Mouse (Mus musculus) limb, embryonic 14.5 days (tissue): ENCODE measurements around the gene Baiap2. TPM values are rescaled to one million over a fixed set of nuclear protein-coding genes. Genes with fewer than 3 reads are reported as not detected.
A peak's percentile ranks its signal among the peaks of the same experiment; 100 is the strongest.

Source experiments
- ATAC-seq: fragments of 200-750 bp; cut with Nextera tagmentation; 2 replicates; pipeline ENCODE4 v1.8.0; 2017; ENCODE audit warnings: low read depth, moderate number of reproducible peaks, moderate TSS enrichment; ENCODE audit not compliant: low FRiP score
- DNase-seq: peaks from one replicate; pipeline ENCODE4 v3.0.0-alpha.2; 2015; ENCODE audit warnings: low spot score
- H3K27ac ChIP-seq: fragments of 300-500 bp; sonication (generic); replicated peaks from 2 replicates; pipeline ENCODE4 v1.5.1; 2014; ENCODE audit warnings: low read depth, mild to moderate bottlenecking, low read length, moderate library complexity, mixed read lengths
- H3K27me3 ChIP-seq: fragments of 300-500 bp; sonication (generic); 2 replicates; pipeline ENCODE4 v1.6.1; 2014; ENCODE audit warnings: low read length, mixed read lengths; ENCODE audit not compliant: control insufficient read depth, insufficient read depth
- H3K36me3 ChIP-seq: fragments of 300-500 bp; sonication (generic); 2 replicates; pipeline ENCODE4 v1.6.1; 2014; ENCODE audit warnings: mild to moderate bottlenecking, low read length, moderate library complexity, mixed read lengths; ENCODE audit not compliant: control insufficient read depth, insufficient read depth
- H3K4me1 ChIP-seq: fragments of 300-500 bp; sonication (generic); 2 replicates; pipeline ENCODE4 v1.6.1; 2014; ENCODE audit warnings: antibody characterized with exemption, low read length, mixed read lengths; ENCODE audit not compliant: control insufficient read depth, insufficient read depth
- H3K4me2 ChIP-seq: fragments of 300-500 bp; sonication (generic); replicated peaks from 2 replicates; pipeline ENCODE4 v1.6.1; 2014; ENCODE audit warnings: low read depth, mild to moderate bottlenecking, low read length, moderate library complexity; ENCODE audit not compliant: severe bottlenecking
- H3K4me3 ChIP-seq: fragments of 300-500 bp; sonication (generic); replicated peaks from 2 replicates; pipeline ENCODE4 v1.5.1; 2014; ENCODE audit warnings: low read length
- H3K9ac ChIP-seq: fragments of 300-500 bp; sonication (generic); 2 replicates; pipeline ENCODE4 v1.6.1; 2014; ENCODE audit warnings: mild to moderate bottlenecking, low read depth, low read length, moderate library complexity; ENCODE audit not compliant: severe bottlenecking
- H3K9me3 ChIP-seq: fragments of 300-500 bp; sonication (generic); 2 replicates; pipeline ENCODE4 v1.6.1; 2016; ENCODE audit warnings: low read length; ENCODE audit not compliant: control insufficient read depth
- POLR2A ChIP-seq: fragments of 200-500 bp; IDR thresholded peaks from 2 replicates; pipeline ENCODE4 v1.8.0; 2012; ENCODE audit warnings: inconsistent platforms, mild to moderate bottlenecking, moderate library complexity, borderline replicate concordance; ENCODE audit not compliant: insufficient read depth, insufficient read length; ENCODE audit errors: extremely low read depth
- WGBS: fragments of 180-500 bp; shearing (Covaris S2); extraction: QIAGEN DNeasy Blood & Tissue Kit; methylation state at CpG from one replicate; pipeline ENCODE4 v1.1.7; 2014; 5-methylcytosine and 5-hydroxymethylcytosine counted together
- polyA plus RNA-seq, 2 experiments: library from polyadenylated mRNA; depleted of rRNA in 1 of 2; stranded (reverse) in 1 of 2; unstranded in 1 of 2; fragments of >200 nt; fragmentation: Nextera tagmentation in 1 of 2; extraction: Ambion mirVana in 1 of 2; gene quantifications; 2 replicates each; pipeline versions ENCODE4 v1.2.1 to v1.2.3; 2012 to 2014

Baiap2 gene
- polyA plus RNA-seq, 2 experiments, result 28.1 to 29.5 TPM

DNA sequence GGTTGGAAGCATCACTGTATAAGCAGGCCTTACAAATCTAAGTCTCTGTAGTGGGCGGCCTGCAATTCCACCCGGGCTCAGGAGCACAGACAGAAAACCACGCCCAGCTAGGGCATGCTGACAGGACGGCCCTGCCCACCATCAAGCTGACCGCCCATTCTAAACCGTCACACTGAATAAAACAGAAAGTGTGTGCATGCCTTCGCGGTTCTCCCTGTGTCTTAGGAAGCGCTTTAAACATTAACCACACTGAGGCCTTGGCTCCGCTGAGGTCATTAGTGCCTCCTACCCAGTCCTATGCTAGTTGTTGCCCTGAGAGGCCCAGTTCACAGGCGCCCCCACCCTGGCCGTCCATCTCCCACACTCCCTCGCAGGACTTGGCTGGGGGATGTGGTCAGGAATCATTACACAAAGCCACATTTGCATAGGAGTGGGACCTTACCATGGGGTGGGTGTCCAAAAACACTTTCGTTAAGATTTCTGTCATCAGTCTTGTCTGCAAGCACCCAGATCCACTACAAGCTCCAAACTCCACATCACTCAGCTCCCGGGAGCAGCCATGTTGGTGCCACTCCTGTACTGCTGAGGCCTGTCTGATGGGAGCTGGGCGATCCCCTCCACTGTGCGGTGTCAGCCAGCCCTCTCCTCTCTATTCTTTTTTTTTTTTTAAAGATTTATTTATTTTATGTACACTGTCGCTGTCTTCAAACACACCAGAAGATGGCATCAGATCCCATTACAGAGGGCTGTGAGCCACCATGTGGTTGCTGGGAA lies 85.9 kb downstream of the Baiap2 start:
- H3K9ac ChIP-seq, result no peak overlapping the region
- no peaks in the 10 kb centered on the region for H3K36me3 ChIP-seq
- H3K9me3 ChIP-seq, result no peaks in the 10 kb centered on the region
- no peak for TF ChIP-seq POLR2A
- no peaks in the 10 kb centered on the region for H3K27me3 ChIP-seq
- WGBS, result 82% methylated on average over 18 of the region's 18 CpGs
- no peak overlapping the region for H3K4me3 ChIP-seq
- H3K4me1 ChIP-seq, result no peaks in the 10 kb centered on the region
- no peak overlapping the region for H3K27ac ChIP-seq
- no peak for ATAC-seq
- no peak for DNase-seq
- no peak overlapping the region for H3K4me2 ChIP-seq

DNA sequence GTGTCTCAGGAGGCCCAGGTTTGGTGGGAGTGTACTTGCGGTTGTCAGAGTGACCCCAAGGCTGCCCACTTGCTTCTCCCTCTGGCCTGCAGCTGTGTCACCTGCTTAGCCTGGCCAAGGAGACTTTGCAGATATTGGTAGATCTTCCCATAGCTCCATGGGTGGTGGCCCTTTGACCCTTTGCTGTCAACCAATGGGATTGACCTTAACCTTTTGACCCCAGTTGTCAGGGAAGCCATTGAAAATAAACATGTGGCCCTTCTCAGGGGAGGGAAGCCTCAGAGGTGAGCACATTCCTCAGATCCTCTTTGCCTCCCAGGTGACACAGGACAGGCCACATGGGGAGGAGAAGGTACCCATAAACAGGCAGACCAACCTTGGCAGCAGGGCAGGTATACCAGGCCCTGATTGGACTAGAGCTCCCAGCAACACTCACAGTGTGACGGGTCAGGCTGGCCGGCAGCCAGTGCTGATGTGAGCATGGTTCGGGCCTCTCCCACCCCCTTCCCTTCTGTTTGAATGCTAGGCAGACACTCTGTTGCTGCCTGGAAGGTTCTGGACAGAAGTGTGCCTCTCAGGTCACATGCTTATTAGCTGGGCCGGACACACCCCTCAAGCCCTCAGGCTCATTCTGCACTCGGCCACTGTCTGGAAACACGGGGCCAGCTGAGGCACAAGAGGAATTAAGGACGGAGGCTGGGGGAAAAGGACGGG lies 87.0 kb downstream of the Baiap2 start:
- DNase-seq (no peak), ATAC-seq (no peak)
- H3K4me3 ChIP-seq, result no peak overlapping the region
- no peaks in the 10 kb centered on the region for H3K27me3 ChIP-seq
- H3K4me2 ChIP-seq, result no peak overlapping the region
- H3K27ac ChIP-seq, result no peak overlapping the region
- no peaks in the 10 kb centered on the region for H3K36me3 ChIP-seq
- no peak overlapping the region for H3K9ac ChIP-seq
- H3K4me1 ChIP-seq, result no peaks in the 10 kb centered on the region
- 48% methylated on average over 9 of the region's 9 CpGs for WGBS
- H3K9me3 ChIP-seq, result no peaks in the 10 kb centered on the region
- no peak for TF ChIP-seq POLR2A

DNA sequence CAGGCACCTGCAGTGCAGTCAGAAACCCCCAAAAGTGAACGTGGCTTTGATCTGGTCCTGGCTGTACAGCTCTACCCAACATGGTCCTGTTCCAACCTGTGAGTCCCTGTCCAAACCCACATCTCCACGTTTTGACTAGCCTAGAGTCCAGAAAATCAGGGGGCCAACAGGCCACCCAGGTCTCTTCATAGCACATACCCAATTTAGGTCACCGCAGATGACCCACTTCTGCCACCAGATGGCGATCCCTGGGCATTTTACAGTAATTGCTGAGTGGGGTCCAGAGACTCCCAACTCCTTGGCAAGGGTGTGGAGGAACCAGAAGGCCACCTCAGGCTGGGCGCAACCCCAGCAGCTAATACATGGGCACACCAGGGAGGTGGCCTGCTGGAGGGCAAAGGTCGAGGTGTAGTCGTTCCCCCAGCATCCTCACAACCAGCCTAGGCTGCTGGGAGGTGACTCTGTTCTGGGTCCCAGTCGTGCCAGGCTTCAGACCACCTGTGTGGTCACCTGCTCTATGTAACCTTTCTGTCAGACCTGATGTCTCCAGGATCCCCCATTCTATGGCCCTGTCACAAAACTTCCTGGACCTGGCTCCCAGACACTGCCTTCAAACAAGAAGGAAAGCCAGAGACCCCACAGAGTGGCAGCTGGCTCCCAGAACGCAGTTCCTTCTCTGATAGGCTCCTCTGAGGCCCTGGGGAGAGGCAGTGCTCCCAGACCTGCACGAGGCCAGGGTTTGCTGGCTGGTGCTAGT lies 87.8 kb downstream of the Baiap2 start:
- Histone ChIP-seq H3K27ac (no peak overlapping the region), H3K4me1 (no peaks in the 10 kb centered on the region), H3K9ac (no peak overlapping the region), H3K27me3 (no peaks in the 10 kb centered on the region), H3K4me2 (no peak overlapping the region), H3K9me3 (no peaks in the 10 kb centered on the region), H3K36me3 (no peaks in the 10 kb centered on the region), H3K4me3 (no peak overlapping the region)
- WGBS, result 30% methylated on average over 10 of the region's 10 CpGs
- peak; percentile 62 for ATAC-seq
- no peak for DNase-seq
- TF ChIP-seq POLR2A, result no peak

- H3K27me3 ChIP-seq, result no peaks in the 10 kb centered on the region
- no peak overlapping the region for H3K9ac ChIP-seq
- H3K4me3 ChIP-seq, result no peak overlapping the region
- no peak for ATAC-seq
- DNase-seq, result no peak
- H3K36me3 ChIP-seq, result no peaks in the 10 kb centered on the region
- H3K27ac ChIP-seq, result no peak overlapping the region
- no peaks in the 10 kb centered on the region for H3K9me3 ChIP-seq
- no peaks in the 10 kb centered on the region for H3K4me1 ChIP-seq
- 47% methylated on average over 8 of the region's 8 CpGs for WGBS
- no peak overlapping the region for H3K4me2 ChIP-seq
- no peak for TF ChIP-seq POLR2A
Observed at GRCm38 (mm10) chr11:120032052-120032451, 89.5 kb downstream of the Baiap2 start.

GRCm38 (mm10) chr11:120033473-120033872 lies 90.9 kb downstream of the Baiap2 start:
- Histone ChIP-seq H3K27me3 (no peaks in the 10 kb centered on the region), H3K36me3 (no peaks in the 10 kb centered on the region), H3K27ac (no peak overlapping the region), H3K9ac (no peak overlapping the region), H3K9me3 (no peaks in the 10 kb centered on the region), H3K4me2 (no peak overlapping the region), H3K4me1 (no peaks in the 10 kb centered on the region), H3K4me3 (no peak overlapping the region)
- no peak for DNase-seq
- 72% methylated on average over 3 of the region's 3 CpGs for WGBS
- no peak for TF ChIP-seq POLR2A
- no peak for ATAC-seq
